Mouse (Mus musculus) megakaryocyte, embryonic 14.5 days (primary cell): ENCODE results near the gene Hps3.

Source experiments
- FLI1 ChIP-seq: IDR thresholded peaks from 2 replicates; pipeline ENCODE4 v1.6.1; 2012; ENCODE audit warnings: low read length, inconsistent platforms, mixed read lengths
- GATA1 ChIP-seq: IDR thresholded peaks from 3 replicates; pipeline ENCODE4 v1.6.1; 2012; ENCODE audit warnings: mixed read lengths, low read length, inconsistent platforms, borderline replicate concordance

GRCm38 (mm10) chr3:20005611-20006010 is 29.5 kb downstream of the Hps3 start:
- TF ChIP-seq GATA1 = no peak
- no peak for TF ChIP-seq FLI1
